Mouse (Mus musculus): ENCODE results near the gene Gm7247.

- no peak for TF ChIP-seq CTCF (conservative IDR thresholded peaks at IDR 0.05; ENCODE audit: insufficient read depth, insufficient read length, low read depth, low read length)
- TF ChIP-seq POLR2A (IDR thresholded peaks at IDR 0.05; ENCODE audit: low read depth, low read length), result no peak
These were observed 73.0 kb downstream of the Gm7247 start for GRCm38 (mm10) chr14:51434546-51434945.
